Mouse (Mus musculus): ENCODE measurements around the gene Mc1r. TPM values are rescaled to one million over a fixed set of nuclear protein-coding genes. Genes with fewer than 3 reads are reported as not detected.

Mc1r gene
- polyA plus RNA-seq, 1 experiment from 2014 or later: 0.18 TPM

Other genes starting within 250 kb of the Mc1r start
- gene Sult5a1, start 248.8 kb upstream of the Mc1r start, polyA plus RNA-seq (2016; fragmentation: Nextera tagmentation; extraction: Ambion mirVana): 3.5 and 4.0 TPM in 2 replicates
- 0.33 and 0.37 TPM in 2 replicates for gene Dpep1, start 220.9 kb upstream of the Mc1r start, polyA plus RNA-seq (2016; fragmentation: Nextera tagmentation; extraction: Ambion mirVana)
- gene Chmp1a, start 194.3 kb upstream of the Mc1r start, polyA plus RNA-seq (2016; fragmentation: Nextera tagmentation; extraction: Ambion mirVana): 145 and 148 TPM in 2 replicates
- 7.0 and 8.5 TPM in 2 replicates for gene Spata33, start 194.3 kb upstream of the Mc1r start, polyA plus RNA-seq (2016; fragmentation: Nextera tagmentation; extraction: Ambion mirVana)
- 35.6 and 36.1 TPM in 2 replicates for gene Cdk10, start 182.3 kb upstream of the Mc1r start, polyA plus RNA-seq (2016; fragmentation: Nextera tagmentation; extraction: Ambion mirVana)
- gene Spata2l, start 170.9 kb upstream of the Mc1r start, polyA plus RNA-seq (2016; fragmentation: Nextera tagmentation; extraction: Ambion mirVana): 3.8 and 4.7 TPM in 2 replicates
- 32.9 and 36.0 TPM in 2 replicates for gene Zfp276, start 152.9 kb upstream of the Mc1r start, polyA plus RNA-seq (2016; fragmentation: Nextera tagmentation; extraction: Ambion mirVana)
- gene Vps9d1, start 152.8 kb upstream of the Mc1r start, polyA plus RNA-seq (2016; fragmentation: Nextera tagmentation; extraction: Ambion mirVana): 40.3 and 51.1 TPM in 2 replicates
- gene Fanca, start 88.5 kb upstream of the Mc1r start, polyA plus RNA-seq (2016; fragmentation: Nextera tagmentation; extraction: Ambion mirVana): 22.5 and 24.6 TPM in 2 replicates
- 35.6 and 38.3 TPM in 2 replicates for gene Spire2, start 74.4 kb upstream of the Mc1r start, polyA plus RNA-seq (2016; fragmentation: Nextera tagmentation; extraction: Ambion mirVana)
- gene Tcf25, start 33.4 kb upstream of the Mc1r start, polyA plus RNA-seq (2016; fragmentation: Nextera tagmentation; extraction: Ambion mirVana): 225 and 278 TPM in 2 replicates
- 1,217 and 1,244 TPM in 2 replicates for gene Tubb3, start 4.3 kb downstream of the Mc1r start, polyA plus RNA-seq (2016; fragmentation: Nextera tagmentation; extraction: Ambion mirVana)
- 43.2 and 45.1 TPM in 2 replicates for gene Def8, start 16.4 kb downstream of the Mc1r start, polyA plus RNA-seq (2016; fragmentation: Nextera tagmentation; extraction: Ambion mirVana)
- gene Afg3l1, start 70.8 kb downstream of the Mc1r start, polyA plus RNA-seq (2016; fragmentation: Nextera tagmentation; extraction: Ambion mirVana): 59.8 and 63.3 TPM in 2 replicates
- 55.5 and 56.0 TPM in 2 replicates for gene Dbndd1, start 108.4 kb downstream of the Mc1r start, polyA plus RNA-seq (2016; fragmentation: Nextera tagmentation; extraction: Ambion mirVana)
- gene Gas8, start 111.7 kb downstream of the Mc1r start, polyA plus RNA-seq (2016; fragmentation: Nextera tagmentation; extraction: Ambion mirVana): 39.5 and 42.1 TPM in 2 replicates
- gene Rhou, start 246.8 kb downstream of the Mc1r start, polyA plus RNA-seq (2016; fragmentation: Nextera tagmentation; extraction: Ambion mirVana): 12.9 and 14.2 TPM in 2 replicates

Measured in neural tube, embryonic 12.5 days (tissue).